Mouse (Mus musculus) common myeloid progenitor, adult 5-6 weeks (primary cell): ENCODE data around the gene Isca2. TPM values are rescaled to one million over a fixed set of nuclear protein-coding genes. Genes with fewer than 3 reads are reported as not detected.

Experiments used
- ATAC-seq: replicated peaks from 2 replicates; pipeline ENCODE4 v1.8.0; 2016; ENCODE audit warnings: low read depth, mild to moderate bottlenecking, moderate TSS enrichment, inconsistent platforms; ENCODE audit not compliant: poor library complexity, severe bottlenecking
- total RNA-seq: library from RNA; stranded (forward); fragments of 200-1000, 187-1606 nt; gene quantifications from 2 replicates; pipeline ENCODE4 v1.2.3, GENCODE M21; 2017

Isca2 gene
- total RNA-seq, 1 experiment from 2014 or later: 61.6 TPM

- no peak for ATAC-seq
Observed at GRCm38 (mm10) chr12:84812004-84812403, 39.0 kb downstream of the Isca2 start.

- peak; percentile 54; the same call in 1 of the 2 replicates for ATAC-seq
Observed at GRCm38 (mm10) chr12:84813773-84814172, 40.7 kb downstream of the Isca2 start.

- ATAC-seq: no peak
Observed at GRCm38 (mm10) chr12:84814663-84815325, 41.7 kb downstream of the Isca2 start.

GRCm38 (mm10) chr12:84818496-84818895, 45.4 kb downstream of the Isca2 start:
- ATAC-seq: no peak

- peak; percentile 80 for ATAC-seq
Observed at GRCm38 (mm10) chr12:84819236-84820168, 46.5 kb downstream of the Isca2 start.

GRCm38 (mm10) chr12:84823601-84824000, 50.5 kb downstream of the Isca2 start:
- ATAC-seq: no peak

GRCm38 (mm10) chr12:84824203-84824602, 51.2 kb downstream of the Isca2 start:
- no peak for ATAC-seq

Other genes with a start within 250 kb of the Isca2 start
- not detected in 2 replicates for gene Vsx2, start 203.5 kb upstream of the Isca2 start, total RNA-seq
- gene Abcd4, start 155.8 kb upstream of the Isca2 start, total RNA-seq: 1.9 and 4.1 TPM in 2 replicates
- not detected in 2 replicates for gene Vrtn, start 132.2 kb upstream of the Isca2 start, total RNA-seq
- gene Syndig1l, start 74.4 kb upstream of the Isca2 start, total RNA-seq: not detected in 2 replicates
- gene Npc2, start 99 bp upstream of the Isca2 start, total RNA-seq: 46.6 and 49.1 TPM in 2 replicates
- not detected in 2 replicates for gene Ltbp2, start 103.3 kb downstream of the Isca2 start, total RNA-seq
- gene Fcf1, start 197.6 kb downstream of the Isca2 start, total RNA-seq: 121 and 151 TPM in 2 replicates
- 26.7 and 29.2 TPM in 2 replicates for gene Arel1, start 197.6 kb downstream of the Isca2 start, total RNA-seq
- 110 and 112 TPM in 2 replicates for gene Ylpm1, start 223.1 kb downstream of the Isca2 start, total RNA-seq